7 mouse cellular contexts compared by ENCODE assay signal in the genomic region with DNA sequence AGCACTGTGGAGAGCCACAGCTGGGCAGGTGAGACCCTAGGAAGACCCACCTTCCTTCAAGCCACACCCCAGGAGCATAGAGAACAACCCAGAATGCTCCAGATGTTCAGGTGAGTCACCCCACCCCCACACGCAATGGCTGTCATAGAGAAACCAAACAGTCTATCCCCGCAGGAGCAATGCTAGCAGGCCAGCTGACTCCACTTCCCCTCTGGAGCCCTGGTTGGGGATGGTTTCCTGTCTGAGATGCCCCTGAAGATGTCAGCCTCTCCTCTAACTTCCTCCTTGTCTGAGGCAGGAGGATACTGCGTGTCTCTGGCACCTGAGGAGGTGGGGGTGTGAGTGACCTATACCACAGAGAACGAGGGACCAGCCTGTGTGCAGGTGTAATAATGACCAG. TPM values are rescaled to one million over a fixed set of nuclear protein-coding genes. Genes with fewer than 3 reads are reported as not detected.
A peak's percentile ranks its signal among the peaks of the same experiment; 100 is the strongest.
DNase-seq lines count a peak whose midpoint lies in the region; TF ChIP-seq lines count a peak whose summit lies in the region.

No protein-coding gene starts in this region.

- DNase-seq in layer of hippocampus, adult 9-11 months = peak; percentile 41
- DNase-seq in layer of hippocampus, postnatal 25 days (ENCODE audit: extremely low spot score in 1 of 2, low spot score in 1 of 2) = no peak
- DNase-seq in CH12.LX (ENCODE audit: extremely low read depth) = peak; percentile 61
- DNase-seq in induced T-regulatory cell, adult 2 months (ENCODE audit: low read depth) = peak; percentile 67
- no peak for DNase-seq in testis, postnatal 14 days (ENCODE audit: low spot score)
- DNase-seq in embryo, embryonic 9.5 days (ENCODE audit: extremely low spot score) = no peak

- dilution Hi-C loops in CH12.LX (cut with MboI; ENCODE audit: extremely low pct_ligation_motif_present, extremely low pct_unique_long_range_greater_than_20kb, low sequenced_read_pairs) = no loop called here

- no peaks in the 10 kb centered on the region for H3K36me3 ChIP-seq in CH12.LX (replicated peaks in 1 of 2; ENCODE audit: control insufficient read depth in 1 of 2, insufficient read depth in 1 of 2, low read length in 1 of 2)
- no peaks in the 10 kb centered on the region for H3K36me3 ChIP-seq in small intestine, adult 2 months (ENCODE audit: control insufficient read depth, insufficient read depth, low read length)

- no peak for TF ChIP-seq CTCF in CH12.LX (conservative IDR thresholded peaks at IDR 0.05 in 1 of 2, IDR thresholded peaks at IDR 0.05 in 1 of 2; ENCODE audit: low read depth in 2 of 2, low read length in 2 of 2)
- no peak for TF ChIP-seq CTCF in small intestine, adult 2 months (IDR thresholded peaks at IDR 0.05; ENCODE audit: extremely low read depth, insufficient read length, insufficient replicate concordance, low read depth, low read length)

- WGBS in small intestine, adult 2 months = 41% methylated on average over 4 of the region's 4 CpGs

- H3K4me2 ChIP-seq in CH12.LX (ENCODE audit: insufficient read depth, low read depth, poor library complexity, severe bottlenecking) = peak overlapping the region; percentile 38

- no peak for TF ChIP-seq EP300 in CH12.LX (IDR thresholded peaks at IDR 0.05; ENCODE audit: low read length)

- no peaks in the 10 kb centered on the region for H3K79me2 ChIP-seq in CH12.LX (replicated peaks; ENCODE audit: control insufficient read depth, extremely low read depth, insufficient read depth, poor library complexity, severe bottlenecking)

- in situ Hi-C loops in CH12.LX (cut with MboI; ENCODE audit: low pct_ligation_motif_present, low pct_unique_long_range_greater_than_20kb, low sequenced_read_pairs) = no loop called here

- peaks cover 36 to 51% of the 10 kb centered on the region in 2 experiments for H3K4me1 ChIP-seq in CH12.LX (ENCODE audit: control insufficient read depth in 1 of 2, insufficient read depth in 2 of 2)
- H3K4me1 ChIP-seq in small intestine, adult 2 months (ENCODE audit: control insufficient read depth, insufficient read depth, insufficient read length, low read length) = peaks cover 31% of the 10 kb centered on the region

- TF ChIP-seq RAD21 in CH12.LX (IDR thresholded peaks at IDR 0.05; ENCODE audit: low read depth, low read length) = no peak

- no peak overlapping the region for H3K9ac ChIP-seq in CH12.LX (ENCODE audit: insufficient read depth, low read depth)

- H3K4me3 ChIP-seq in CH12.LX (replicated peaks in 1 of 3; ENCODE audit: low read depth in 2 of 3, low read length in 2 of 3, poor library complexity in 1 of 3) = peak overlapping the region in 1 of 3 experiments; percentile 42
- no peak overlapping the region for H3K4me3 ChIP-seq in small intestine, adult 2 months (ENCODE audit: low read depth, low read length)

- peaks cover 6% of the 10 kb centered on the region for H3K9me3 ChIP-seq in CH12.LX (replicated peaks; ENCODE audit: low read length)

- H3K27me3 ChIP-seq in CH12.LX (replicated peaks) = peaks cover 22% of the 10 kb centered on the region
- no peaks in the 10 kb centered on the region for H3K27me3 ChIP-seq in small intestine, adult 2 months (ENCODE audit: control insufficient read depth, insufficient read depth, low read length)

- H3K27ac ChIP-seq in CH12.LX (ENCODE audit: insufficient read depth, low read depth) = no peak overlapping the region
- peak overlapping the region; percentile 97 for H3K27ac ChIP-seq in small intestine, adult 2 months (ENCODE audit: insufficient read depth, low read depth, low read length)

- no peak for TF ChIP-seq POLR2A in CH12.LX (IDR thresholded peaks at IDR 0.05; ENCODE audit: low read depth, low read length)
- no peak for TF ChIP-seq POLR2A in small intestine, adult 2 months (IDR thresholded peaks at IDR 0.05; ENCODE audit: low read depth, low read length)

TF ChIP-seq in CH12.LX, 34 proteins besides CTCF, POLR2A, EP300 and RAD21:
- 0 out of 2 replicates have a peak, but pooled peaks have one; percentile 39 for TF ChIP-seq CHD2 (IDR thresholded peaks at IDR 0.05; ENCODE audit: low read length)
- TF ChIP-seq USF1 (IDR thresholded peaks at IDR 0.05; ENCODE audit: low read depth, low read length) = no peak
- peak; percentile 48 for TF ChIP-seq ETS1 (conservative IDR thresholded peaks at IDR 0.05; ENCODE audit: low read depth, low read length)
- no peak for TF ChIP-seq SMC3 (IDR thresholded peaks at IDR 0.05; ENCODE audit: low read depth, low read length)

RNA-seq across cellular contexts. Expression of gene D10Jhu81e, which starts 35.2 kb away (rescaled TPM):
- total RNA-seq in layer of hippocampus, postnatal 25 days (2021) = 100 to 1,000 TPM; 117 to 139 TPM
- total RNA-seq in CH12.LX (2012; rRNA removed) = 43.9 and 45.7 TPM in 2 replicates
- total RNA-seq in CH12.LX (2014; rRNA removed) = 34.3 and 51.0 TPM in 2 replicates
- polyA plus RNA-seq in CH12.LX (2012; ENCODE audit: insufficient read length, low read depth) = 29.9 and 34.3 TPM in 2 replicates
- 56.4 and 63.8 TPM in 2 replicates for polyA plus RNA-seq in small intestine, adult 2 months (2012; rRNA removed)

RNA-seq across cellular contexts. Expression of gene Pwp2, which starts 50.5 kb away (rescaled TPM):
- 10 to 100 TPM; 19.3 to 19.8 TPM for total RNA-seq in layer of hippocampus, postnatal 25 days (2021)
- total RNA-seq in CH12.LX (2012; rRNA removed) (43.0 and 55.5 TPM in 2 replicates), CH12.LX (2014; rRNA removed) (48.6 and 49.9 TPM in 2 replicates)
- polyA plus RNA-seq in CH12.LX (2012; ENCODE audit: insufficient read length, low read depth) = 41.2 and 42.9 TPM in 2 replicates
- polyA plus RNA-seq in small intestine, adult 2 months (2012; rRNA removed) = 3.1 and 4.7 TPM in 2 replicates

Comparison
In these comparisons a context has a peak if more than half of its experiments do, and no peak if none do; other contexts are left out.
1. DNase-seq: peak in layer of hippocampus, adult 9-11 months (single experiment), CH12.LX (single experiment) and induced T-regulatory cell, adult 2 months (single experiment); none in layer of hippocampus, postnatal 25 days (0 of 2), testis, postnatal 14 days (single experiment) and embryo, embryonic 9.5 days (single experiment).